Mouse (Mus musculus): ENCODE data around the gene Dnm3. TPM values are rescaled to one million over a fixed set of nuclear protein-coding genes. Genes with fewer than 3 reads are reported as not detected.

Gene Dnm3
- polyA plus RNA-seq, 1 experiment: 1.0 TPM

DNA sequence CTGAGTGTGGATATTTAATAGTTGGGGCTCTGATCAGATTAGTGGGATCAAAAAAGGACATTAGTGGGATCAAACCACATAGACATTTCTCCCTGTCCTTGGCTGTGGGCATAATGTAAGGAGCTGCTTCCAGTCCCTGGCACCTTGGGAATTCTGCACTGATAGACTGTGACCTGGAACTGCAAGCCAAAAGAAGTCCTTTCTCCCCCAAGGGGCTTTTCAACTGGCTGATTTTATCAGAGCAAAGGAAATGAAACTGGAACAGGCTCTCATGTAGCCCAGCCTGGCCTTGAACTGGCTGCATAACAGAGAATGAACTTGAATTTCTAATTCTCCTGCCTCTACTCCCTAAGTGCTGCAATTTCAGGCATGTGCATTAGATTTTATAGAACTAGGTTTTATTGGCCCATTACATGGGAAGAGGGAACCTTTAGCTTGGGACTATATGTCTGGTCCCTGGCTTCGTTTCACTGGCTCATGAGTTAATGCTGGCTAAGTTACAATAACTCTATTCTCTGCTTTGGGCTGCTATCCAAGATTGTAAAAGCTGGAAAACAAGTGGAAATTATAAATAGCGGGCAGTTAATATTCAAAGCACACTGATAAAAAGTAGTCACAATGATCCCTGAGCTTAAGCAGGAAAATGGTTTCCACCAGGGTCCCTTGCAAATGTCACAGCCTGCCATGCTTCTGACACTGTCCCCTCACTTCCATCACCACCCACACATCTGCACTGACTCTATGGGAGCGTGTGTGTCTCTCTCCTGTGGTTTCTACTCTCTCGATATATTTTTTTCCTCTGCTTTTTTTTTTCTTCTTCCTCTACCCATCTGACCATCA is 183.9 kb downstream of the Dnm3 start:
- no peak for TF ChIP-seq POLR2A (IDR thresholded peaks at IDR 0.05; ENCODE audit: low read depth, low read length)
- Histone ChIP-seq H3K4me3 (ENCODE audit: low read depth, low read length) (no peak overlapping the region), H3K27me3 (ENCODE audit: control insufficient read depth, insufficient read depth, low read length) (no peaks in the 10 kb centered on the region), H3K27ac (ENCODE audit: insufficient read depth, low read depth, low read length) (no peak overlapping the region), H3K4me1 (ENCODE audit: control insufficient read depth, insufficient read depth, insufficient read length, low read length) (no peaks in the 10 kb centered on the region), H3K36me3 (ENCODE audit: control insufficient read depth, insufficient read depth, low read length) (no peaks in the 10 kb centered on the region)
- WGBS: 32% methylated on average over 4 of the region's 4 CpGs

DNA sequence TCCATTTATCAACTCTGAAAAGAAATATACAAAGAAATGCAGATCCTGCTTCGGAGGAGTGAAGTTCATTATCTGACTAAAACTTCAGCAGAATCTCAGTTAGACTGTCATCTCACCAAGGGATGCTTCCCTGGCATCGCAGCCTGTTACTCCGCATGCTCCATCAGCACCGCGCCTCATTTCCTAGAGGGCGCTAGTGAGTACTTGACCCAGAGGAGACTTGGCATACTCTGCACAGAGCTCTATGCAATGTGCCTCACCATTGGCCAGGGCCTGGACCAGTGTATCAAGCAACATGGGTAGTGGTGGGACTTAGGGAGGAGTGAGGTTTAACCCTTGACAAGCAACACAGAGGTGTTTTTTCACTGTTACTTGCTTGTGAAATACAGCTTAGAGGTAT is 190.9 kb downstream of the Dnm3 start:
- no peak overlapping the region for H3K4me3 ChIP-seq (ENCODE audit: low read depth, low read length)
- no peak overlapping the region for H3K27ac ChIP-seq (ENCODE audit: insufficient read depth, low read depth, low read length)
- H3K36me3 ChIP-seq (ENCODE audit: control insufficient read depth, insufficient read depth, low read length): no peaks in the 10 kb centered on the region
- TF ChIP-seq CTCF (IDR thresholded peaks at IDR 0.05; ENCODE audit: extremely low read depth, insufficient read length, insufficient replicate concordance, low read depth, low read length): no peak
- TF ChIP-seq POLR2A (IDR thresholded peaks at IDR 0.05; ENCODE audit: low read depth, low read length): no peak
- no peaks in the 10 kb centered on the region for H3K4me1 ChIP-seq (ENCODE audit: control insufficient read depth, insufficient read depth, insufficient read length, low read length)
- H3K27me3 ChIP-seq (ENCODE audit: control insufficient read depth, insufficient read depth, low read length): no peaks in the 10 kb centered on the region
- 61% methylated on average over 6 of the region's 6 CpGs for WGBS

- Histone ChIP-seq H3K4me3 (ENCODE audit: low read depth, low read length) (no peak overlapping the region), H3K36me3 (ENCODE audit: control insufficient read depth, insufficient read depth, low read length) (no peaks in the 10 kb centered on the region), H3K27me3 (ENCODE audit: control insufficient read depth, insufficient read depth, low read length) (no peaks in the 10 kb centered on the region), H3K4me1 (ENCODE audit: control insufficient read depth, insufficient read depth, insufficient read length, low read length) (no peaks in the 10 kb centered on the region), H3K27ac (ENCODE audit: insufficient read depth, low read depth, low read length) (no peak overlapping the region)
- TF ChIP-seq CTCF (IDR thresholded peaks at IDR 0.05; ENCODE audit: extremely low read depth, insufficient read length, insufficient replicate concordance, low read depth, low read length): no peak
- TF ChIP-seq POLR2A (IDR thresholded peaks at IDR 0.05; ENCODE audit: low read depth, low read length): no peak
- WGBS: 52% methylated on average over 7 of the region's 7 CpGs
Observed at GRCm38 (mm10) chr1:162281981-162282381, 195.9 kb downstream of the Dnm3 start.

DNA sequence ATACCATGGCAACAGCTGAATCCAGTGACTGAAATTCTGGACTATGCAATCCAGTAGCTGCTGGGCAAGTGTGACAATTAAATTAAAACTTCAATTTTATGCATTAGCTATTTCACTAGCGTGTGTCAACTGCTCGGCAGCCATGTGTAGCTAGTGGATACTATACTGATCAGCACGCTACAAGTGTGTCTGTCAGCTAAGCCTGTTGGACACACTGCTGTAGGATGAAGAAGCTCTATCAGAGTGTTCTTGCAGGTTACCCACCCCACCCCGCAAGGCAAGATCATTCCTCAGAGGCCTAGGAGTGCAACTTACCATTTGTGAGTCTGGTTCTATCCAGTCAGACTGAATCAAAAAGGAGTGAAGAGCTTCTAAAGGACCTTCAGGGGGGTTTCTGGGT is 197.8 kb downstream of the Dnm3 start:
- H3K27ac ChIP-seq (ENCODE audit: insufficient read depth, low read depth, low read length): no peak overlapping the region
- TF ChIP-seq CTCF (IDR thresholded peaks at IDR 0.05; ENCODE audit: extremely low read depth, insufficient read length, insufficient replicate concordance, low read depth, low read length) (no peak), POLR2A (IDR thresholded peaks at IDR 0.05; ENCODE audit: low read depth, low read length) (no peak)
- WGBS: 93% methylated on average over 4 of the region's 4 CpGs
- no peaks in the 10 kb centered on the region for H3K27me3 ChIP-seq (ENCODE audit: control insufficient read depth, insufficient read depth, low read length)
- H3K4me1 ChIP-seq (ENCODE audit: control insufficient read depth, insufficient read depth, insufficient read length, low read length): no peaks in the 10 kb centered on the region
- H3K36me3 ChIP-seq (ENCODE audit: control insufficient read depth, insufficient read depth, low read length): no peaks in the 10 kb centered on the region
- no peak overlapping the region for H3K4me3 ChIP-seq (ENCODE audit: low read depth, low read length)

DNA sequence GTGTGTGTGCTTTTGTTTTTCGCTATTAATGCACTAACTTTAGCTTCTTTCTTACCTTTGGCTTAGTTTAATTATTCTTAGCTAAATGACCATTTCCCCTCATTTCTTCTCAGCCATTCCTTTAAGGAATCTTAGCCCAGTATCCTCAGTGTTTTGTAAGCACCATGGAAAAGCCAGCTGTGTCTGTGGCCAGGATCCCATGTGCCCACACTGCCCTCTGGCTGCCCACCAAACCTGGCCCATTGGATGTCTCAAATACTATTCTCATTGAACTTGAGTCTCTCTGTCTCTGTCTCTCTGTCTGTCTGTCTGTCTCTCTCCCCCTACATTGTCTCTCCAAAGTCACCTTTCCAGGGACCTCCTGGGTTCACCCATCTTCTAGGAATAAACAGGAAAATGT is 201.8 kb downstream of the Dnm3 start:
- Histone ChIP-seq H3K4me3 (ENCODE audit: low read depth, low read length) (no peak overlapping the region), H3K27me3 (ENCODE audit: control insufficient read depth, insufficient read depth, low read length) (no peaks in the 10 kb centered on the region), H3K27ac (ENCODE audit: insufficient read depth, low read depth, low read length) (no peak overlapping the region), H3K4me1 (ENCODE audit: control insufficient read depth, insufficient read depth, insufficient read length, low read length) (no peaks in the 10 kb centered on the region), H3K36me3 (ENCODE audit: control insufficient read depth, insufficient read depth, low read length) (no peaks in the 10 kb centered on the region)
- no peak for TF ChIP-seq POLR2A (IDR thresholded peaks at IDR 0.05; ENCODE audit: low read depth, low read length)
- peak; percentile 46; the same call in 1 of the 2 replicates for TF ChIP-seq CTCF (IDR thresholded peaks at IDR 0.05; ENCODE audit: extremely low read depth, insufficient read length, insufficient replicate concordance, low read depth, low read length)
- WGBS: 86% methylated on average over 1 of the region's 1 CpGs

- H3K36me3 ChIP-seq (ENCODE audit: control insufficient read depth, insufficient read depth, low read length): no peaks in the 10 kb centered on the region
- no peaks in the 10 kb centered on the region for H3K27me3 ChIP-seq (ENCODE audit: control insufficient read depth, insufficient read depth, low read length)
- H3K27ac ChIP-seq (ENCODE audit: insufficient read depth, low read depth, low read length): no peak overlapping the region
- H3K4me1 ChIP-seq (ENCODE audit: control insufficient read depth, insufficient read depth, insufficient read length, low read length): no peaks in the 10 kb centered on the region
- TF ChIP-seq POLR2A (IDR thresholded peaks at IDR 0.05; ENCODE audit: low read depth, low read length) (no peak), CTCF (IDR thresholded peaks at IDR 0.05; ENCODE audit: extremely low read depth, insufficient read length, insufficient replicate concordance, low read depth, low read length) (no peak)
- 87% methylated on average over 11 of the region's 11 CpGs for WGBS
- no peak overlapping the region for H3K4me3 ChIP-seq (ENCODE audit: low read depth, low read length)
Observed at GRCm38 (mm10) chr1:162274674-162275248, 203.1 kb downstream of the Dnm3 start.

- 69% methylated on average over 6 of the region's 6 CpGs for WGBS
- no peak for TF ChIP-seq CTCF (IDR thresholded peaks at IDR 0.05; ENCODE audit: extremely low read depth, insufficient read length, insufficient replicate concordance, low read depth, low read length)
- no peak for TF ChIP-seq POLR2A (IDR thresholded peaks at IDR 0.05; ENCODE audit: low read depth, low read length)
Observed at GRCm38 (mm10) chr1:162256912-162257607, 220.8 kb downstream of the Dnm3 start.

More at GRCm38 (mm10) chr1:162256912-162257607, 220.8 kb downstream of the Dnm3 start:
- no peaks in the 10 kb centered on the region for H3K27me3 ChIP-seq (ENCODE audit: control insufficient read depth, insufficient read depth, low read length)
- no peak overlapping the region for H3K4me3 ChIP-seq (ENCODE audit: low read depth, low read length)
- no peak overlapping the region for H3K27ac ChIP-seq (ENCODE audit: insufficient read depth, low read depth, low read length)
- no peaks in the 10 kb centered on the region for H3K36me3 ChIP-seq (ENCODE audit: control insufficient read depth, insufficient read depth, low read length)
- H3K4me1 ChIP-seq (ENCODE audit: control insufficient read depth, insufficient read depth, insufficient read length, low read length): no peaks in the 10 kb centered on the region

All from small intestine, adult 2 months (tissue).